8 mouse cellular contexts compared by ENCODE assay signal in the genomic region with DNA sequence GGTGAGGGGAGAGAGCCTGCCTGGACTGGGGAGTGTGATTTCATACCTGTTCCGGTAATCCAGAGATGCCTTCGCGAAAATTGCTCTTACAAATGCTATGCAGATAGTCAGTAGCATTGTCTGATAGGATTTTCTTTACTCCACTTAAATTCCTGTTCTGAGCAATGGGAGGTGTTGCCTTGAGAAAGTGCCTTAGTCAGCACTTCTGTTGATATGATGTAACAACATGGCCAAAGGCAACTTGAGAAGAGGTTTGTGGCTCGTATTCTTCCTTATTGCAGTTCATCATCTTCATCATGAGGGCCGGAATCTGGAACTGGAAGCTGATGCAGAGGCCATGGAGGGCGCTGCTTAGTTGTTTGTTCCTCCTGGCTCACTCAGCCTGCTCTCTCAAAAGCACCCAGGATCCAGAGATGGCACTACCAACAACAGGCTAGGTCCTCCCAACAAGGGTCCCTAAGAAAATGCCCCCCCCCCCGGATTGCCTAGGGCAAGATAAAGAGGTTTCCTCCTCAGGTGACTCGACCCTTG. TPM values are rescaled to one million over a fixed set of nuclear protein-coding genes. Genes with fewer than 3 reads are reported as not detected.
DNase-seq lines count a peak whose midpoint lies in the region; ATAC-seq and TF ChIP-seq lines count a peak whose summit lies in the region.

No protein-coding gene starts in this region.

- no peak overlapping the region for H3K27ac ChIP-seq in heart, embryonic 11.5 days (ENCODE audit: low read depth, low read length)
- peak overlapping the region; percentile 81; the same call in 1 of the 2 replicates for H3K27ac ChIP-seq in bone marrow, adult 2 months (ENCODE audit: control insufficient read depth, insufficient read depth, low read depth, low read length, poor library complexity)
- H3K27ac ChIP-seq in hindbrain, embryonic 13.5 days = peak overlapping the region; percentile 53; the same call in 1 of the 2 replicates
- H3K27ac ChIP-seq in midbrain, embryonic 12.5 days (replicated peaks) = no peak overlapping the region

- peak overlapping the region; percentile 35; the same call in 1 of the 2 replicates for H3K9ac ChIP-seq in heart, embryonic 11.5 days (ENCODE audit: low read depth, low read length)
- H3K9ac ChIP-seq in hindbrain, embryonic 13.5 days = peak overlapping the region; percentile 57; the same call in 1 of the 2 replicates
- no peak overlapping the region for H3K9ac ChIP-seq in midbrain, embryonic 12.5 days (replicated peaks)

- peaks cover 16% of the 10 kb centered on the region for H3K4me1 ChIP-seq in heart, embryonic 11.5 days (ENCODE audit: control insufficient read depth, insufficient read depth, low read length)
- H3K4me1 ChIP-seq in bone marrow, adult 2 months (ENCODE audit: control insufficient read depth, insufficient read depth, low read length) = no peaks in the 10 kb centered on the region; the same call in 1 of the 2 replicates
- peaks cover 44% of the 10 kb centered on the region for H3K4me1 ChIP-seq in hindbrain, embryonic 13.5 days (replicated peaks)
- peaks cover 18% of the 10 kb centered on the region for H3K4me1 ChIP-seq in midbrain, embryonic 12.5 days

- WGBS in heart, embryonic 11.5 days (ENCODE audit: insufficient replicate concordance) = 67% methylated on average over 8 of the region's 8 CpGs
- WGBS in bone marrow, adult 2 months = 54% methylated on average over 8 of the region's 8 CpGs
- WGBS in hindbrain, embryonic 13.5 days = 74% methylated on average over 8 of the region's 8 CpGs
- 80% methylated on average over 8 of the region's 8 CpGs for WGBS in midbrain, embryonic 12.5 days

- no peak for ATAC-seq in heart, embryonic 11.5 days (replicated peaks; ENCODE audit: insufficient number of reproducible peaks, low FRiP score, low TSS enrichment)
- no peak for ATAC-seq in hindbrain, embryonic 13.5 days (ENCODE audit: low FRiP score)
- no peak for ATAC-seq in midbrain, embryonic 12.5 days (ENCODE audit: low FRiP score, low read depth)

- H3K36me3 ChIP-seq in heart, embryonic 11.5 days (ENCODE audit: control insufficient read depth, insufficient read depth, low read length) = 0 out of 2 replicates have a peak, but pooled peaks cover 5% of the 10 kb centered on the region
- H3K36me3 ChIP-seq in hindbrain, embryonic 13.5 days = peaks cover 14% of the 10 kb centered on the region
- H3K36me3 ChIP-seq in midbrain, embryonic 12.5 days = peaks cover 21% of the 10 kb centered on the region; the same call in 1 of the 2 replicates

- peak overlapping the region; percentile 67 for H3K4me2 ChIP-seq in heart, embryonic 11.5 days
- peak overlapping the region; percentile 70 for H3K4me2 ChIP-seq in hindbrain, embryonic 13.5 days
- H3K4me2 ChIP-seq in midbrain, embryonic 12.5 days (replicated peaks) = peak overlapping the region; percentile 64

- TF ChIP-seq CTCF in bone marrow, adult 2 months (IDR thresholded peaks at IDR 0.05; ENCODE audit: control insufficient read depth, insufficient read depth, low read length) = no peak

- intact Hi-C loops in heart, postnatal 14 days (cut with DNase I) = loop anchor here (5.0 kb wide), 1 partner anchor 172 kb away; a partner anchor contains a TSS
- intact Hi-C loops in left cerebral cortex, postnatal 14 days (cut with DNase I) = loop anchor here (5.0 kb wide), 1 partner anchor 172 kb away; a partner anchor contains a TSS

- peak overlapping the region; percentile 96 for H3K4me3 ChIP-seq in heart, embryonic 11.5 days (ENCODE audit: low read depth, low read length)
- H3K4me3 ChIP-seq in bone marrow, adult 2 months (replicated peaks; ENCODE audit: control insufficient read depth, low read depth, low read length) = peak overlapping the region; percentile 49
- H3K4me3 ChIP-seq in hindbrain, embryonic 13.5 days = peak overlapping the region; percentile 96
- H3K4me3 ChIP-seq in midbrain, embryonic 12.5 days = peak overlapping the region; percentile 89

- no peaks in the 10 kb centered on the region for H3K27me3 ChIP-seq in heart, embryonic 11.5 days (ENCODE audit: control insufficient read depth, insufficient read depth, low read length)
- no peaks in the 10 kb centered on the region for H3K27me3 ChIP-seq in hindbrain, embryonic 13.5 days
- H3K27me3 ChIP-seq in midbrain, embryonic 12.5 days = no peaks in the 10 kb centered on the region

- no peak for TF ChIP-seq POLR2A in bone marrow, adult 2 months (IDR thresholded peaks at IDR 0.05; ENCODE audit: borderline replicate concordance, control insufficient read depth, low read depth, low read length)

- H3K9me3 ChIP-seq in heart, embryonic 11.5 days (replicated peaks; ENCODE audit: control insufficient read depth, low read length) = no peaks in the 10 kb centered on the region
- H3K9me3 ChIP-seq in hindbrain, embryonic 13.5 days = no peaks in the 10 kb centered on the region
- no peaks in the 10 kb centered on the region for H3K9me3 ChIP-seq in midbrain, embryonic 12.5 days

- no peak for DNase-seq in heart, postnatal 14 days
- DNase-seq in thymus, postnatal 14 days = no peak
- DNase-seq in kidney, postnatal 4 days = no peak
- DNase-seq in left cerebral cortex, postnatal 14 days (ENCODE audit: low spot score in 2 of 2) = no peak

RNA-seq across cellular contexts. Expression of a gene that starts 2.3 kb away (rescaled TPM):
- polyA plus RNA-seq in heart, embryonic 11.5 days (2014; fragmentation: Nextera tagmentation; extraction: Ambion mirVana) = 31.4 and 36.5 TPM in 2 replicates
- 10 to 100 TPM; 51.8 to 58.6 TPM for total RNA-seq in heart, postnatal 14 days (2021)
- 17.9 and 28.6 TPM in 2 replicates for polyA plus RNA-seq in bone marrow, adult 2 months (2011; ENCODE audit: insufficient read depth, insufficient read length, low replicate concordance, missing spikeins)
- 44.7 and 47.3 TPM in 2 replicates for polyA plus RNA-seq in hindbrain, embryonic 13.5 days (2015; fragmentation: Nextera tagmentation; extraction: Ambion mirVana)
- polyA plus RNA-seq in midbrain, embryonic 12.5 days (2016; fragmentation: Nextera tagmentation; extraction: Ambion mirVana) = 54.9 and 63.7 TPM in 2 replicates
- 10 to 100 TPM; 45.8 to 58.0 TPM for total RNA-seq in left cerebral cortex, postnatal 14 days (2021)

RNA-seq across cellular contexts. Expression of a gene that starts 12.1 kb away (rescaled TPM):
- polyA plus RNA-seq in heart, embryonic 11.5 days (2014; fragmentation: Nextera tagmentation; extraction: Ambion mirVana) = 32.7 and 33.2 TPM in 2 replicates
- total RNA-seq in heart, postnatal 14 days (2021) = 10 to 100 TPM; 25.7 to 28.7 TPM
- polyA plus RNA-seq in bone marrow, adult 2 months (2011; ENCODE audit: insufficient read depth, insufficient read length, low replicate concordance, missing spikeins) = 6.8 and 18.0 TPM in 2 replicates
- 73.0 and 74.0 TPM in 2 replicates for polyA plus RNA-seq in hindbrain, embryonic 13.5 days (2015; fragmentation: Nextera tagmentation; extraction: Ambion mirVana)
- polyA plus RNA-seq in midbrain, embryonic 12.5 days (2016; fragmentation: Nextera tagmentation; extraction: Ambion mirVana) = 64.8 and 72.0 TPM in 2 replicates
- 10 to 100 TPM; 76.0 to 87.4 TPM for total RNA-seq in left cerebral cortex, postnatal 14 days (2021)

Comparison
In these comparisons a context has a peak if more than half of its experiments do, and no peak if none do; other contexts are left out.
1. H3K27ac ChIP-seq: peak in bone marrow, adult 2 months (single experiment) and hindbrain, embryonic 13.5 days (single experiment); none in heart, embryonic 11.5 days (single experiment) and midbrain, embryonic 12.5 days (single experiment).
2. Peak in every context shown above with its lines, with median percentiles within 50 percentile points of each other: H3K4me2 ChIP-seq and H3K4me3 ChIP-seq.